Mouse (Mus musculus) hindbrain, embryonic 15.5 days (tissue): ENCODE data around the gene Slc13a2. TPM values are rescaled to one million over a fixed set of nuclear protein-coding genes. Genes with fewer than 3 reads are reported as not detected.

Experiments
- ATAC-seq: fragments of 200-750 bp; cut with Nextera tagmentation; 2 replicates; pipeline ENCODE4 v1.8.0; 2017; ENCODE audit warnings: low read depth, moderate number of reproducible peaks, moderate TSS enrichment; ENCODE audit not compliant: low FRiP score
- H3K27ac ChIP-seq: fragments of 300-500 bp; sonication (generic); replicated peaks from 2 replicates; pipeline ENCODE4 v1.5.1; 2015; ENCODE audit warnings: mild to moderate bottlenecking, inconsistent platforms
- H3K27me3 ChIP-seq: fragments of 300-500 bp; sonication (generic); 2 replicates; pipeline ENCODE4 v1.6.1; 2015; ENCODE audit warnings: control low read depth, inconsistent platforms
- H3K36me3 ChIP-seq: fragments of 300-500 bp; sonication (generic); 2 replicates; pipeline ENCODE4 v1.6.1; 2015; ENCODE audit warnings: control low read depth, inconsistent platforms
- H3K4me1 ChIP-seq: fragments of 300-500 bp; sonication (generic); replicated peaks from 2 replicates; pipeline ENCODE4 v1.6.1; 2015; ENCODE audit warnings: control low read depth, inconsistent platforms
- H3K4me2 ChIP-seq: fragments of 300-500 bp; sonication (generic); 2 replicates; pipeline ENCODE4 v1.6.1; 2015; ENCODE audit warnings: moderate library complexity, mild to moderate bottlenecking, inconsistent platforms
- H3K4me3 ChIP-seq: fragments of 300-500 bp; sonication (generic); 2 replicates; pipeline ENCODE4 v1.5.1; 2015; ENCODE audit warnings: mild to moderate bottlenecking, inconsistent platforms
- H3K9ac ChIP-seq: fragments of 300-500 bp; sonication (generic); 2 replicates; pipeline ENCODE4 v1.6.1; 2015; ENCODE audit warnings: inconsistent platforms
- H3K9me3 ChIP-seq: fragments of 300-500 bp; sonication (generic); 2 replicates; pipeline ENCODE4 v1.6.1; 2016; ENCODE audit warnings: control low read depth, inconsistent platforms
- WGBS: fragments of 180-500 bp; shearing (Covaris S2); methylation state at CpG from one replicate; pipeline ENCODE4 v1.1.7; 2015; 5-methylcytosine and 5-hydroxymethylcytosine counted together
- polyA plus RNA-seq: library from polyadenylated mRNA; unstranded; fragments of >200 nt; fragmentation: Nextera tagmentation; extraction: Ambion mirVana; gene quantifications from 2 replicates; pipeline ENCODE4 v1.2.1, GENCODE M21; 2015

Gene Slc13a2
- polyA plus RNA-seq, 1 experiment from 2014 or later, result not detected

- no peaks in the 10 kb centered on the region; the same call in 1 of the 2 replicates for H3K4me1 ChIP-seq
- H3K4me3 ChIP-seq, result no peak overlapping the region
- H3K27me3 ChIP-seq, result no peaks in the 10 kb centered on the region
- H3K27ac ChIP-seq, result no peak overlapping the region
- H3K9me3 ChIP-seq, result no peaks in the 10 kb centered on the region
- H3K4me2 ChIP-seq, result no peak overlapping the region
- H3K9ac ChIP-seq, result no peak overlapping the region
- no peak for ATAC-seq
- no peaks in the 10 kb centered on the region for H3K36me3 ChIP-seq
- 17% methylated on average over 22 of the region's 22 CpGs for WGBS
Measured at GRCm38 (mm10) chr11:78358330-78359007, 63.5 kb downstream of the Slc13a2 start.

GRCm38 (mm10) chr11:78355471-78356238, 66.4 kb downstream of the Slc13a2 start:
- Histone ChIP-seq H3K27me3 (no peaks in the 10 kb centered on the region), H3K4me2 (no peak overlapping the region), H3K27ac (no peak overlapping the region), H3K4me1 (no peaks in the 10 kb centered on the region; the same call in 1 of the 2 replicates), H3K36me3 (no peaks in the 10 kb centered on the region), H3K4me3 (no peak overlapping the region), H3K9me3 (no peaks in the 10 kb centered on the region), H3K9ac (no peak overlapping the region)
- 32% methylated on average over 4 of the region's 4 CpGs for WGBS
- ATAC-seq, result no peak

DNA sequence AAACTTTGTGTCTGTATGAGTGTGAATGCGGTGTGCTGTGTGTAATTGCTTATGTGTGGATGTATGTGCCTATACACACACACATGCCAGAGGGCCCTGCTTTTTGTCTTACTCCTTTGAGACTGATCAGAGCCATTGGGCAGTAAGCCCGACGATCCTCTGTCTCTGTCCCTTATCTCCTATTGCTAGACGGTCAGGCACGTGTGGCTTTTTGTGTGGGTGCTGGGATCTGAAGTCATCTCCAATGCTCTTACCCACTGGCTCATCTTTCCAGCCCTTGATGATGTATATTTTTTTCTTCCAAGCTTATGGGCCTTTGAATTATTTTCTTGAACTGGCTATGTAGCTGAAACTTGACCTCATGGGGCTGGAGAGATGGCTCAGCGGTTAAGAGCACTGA, 67.1 kb downstream of the Slc13a2 start:
- Histone ChIP-seq H3K27me3 (no peaks in the 10 kb centered on the region), H3K27ac (no peak overlapping the region), H3K9me3 (no peaks in the 10 kb centered on the region), H3K4me3 (no peak overlapping the region), H3K36me3 (no peaks in the 10 kb centered on the region), H3K4me1 (no peaks in the 10 kb centered on the region; the same call in 1 of the 2 replicates), H3K9ac (no peak overlapping the region), H3K4me2 (no peak overlapping the region)
- no peak for ATAC-seq
- 92% methylated on average over 6 of the region's 6 CpGs for WGBS

GRCm38 (mm10) chr11:78353081-78353480, 68.9 kb downstream of the Slc13a2 start:
- WGBS, result 88% methylated on average over 1 of the region's 1 CpGs
- Histone ChIP-seq H3K4me3 (no peak overlapping the region), H3K27me3 (no peaks in the 10 kb centered on the region), H3K4me1 (no peaks in the 10 kb centered on the region; the same call in 1 of the 2 replicates), H3K4me2 (no peak overlapping the region), H3K9me3 (no peaks in the 10 kb centered on the region), H3K27ac (no peak overlapping the region), H3K36me3 (peaks cover 9% of the 10 kb centered on the region), H3K9ac (no peak overlapping the region)
- no peak for ATAC-seq

DNA sequence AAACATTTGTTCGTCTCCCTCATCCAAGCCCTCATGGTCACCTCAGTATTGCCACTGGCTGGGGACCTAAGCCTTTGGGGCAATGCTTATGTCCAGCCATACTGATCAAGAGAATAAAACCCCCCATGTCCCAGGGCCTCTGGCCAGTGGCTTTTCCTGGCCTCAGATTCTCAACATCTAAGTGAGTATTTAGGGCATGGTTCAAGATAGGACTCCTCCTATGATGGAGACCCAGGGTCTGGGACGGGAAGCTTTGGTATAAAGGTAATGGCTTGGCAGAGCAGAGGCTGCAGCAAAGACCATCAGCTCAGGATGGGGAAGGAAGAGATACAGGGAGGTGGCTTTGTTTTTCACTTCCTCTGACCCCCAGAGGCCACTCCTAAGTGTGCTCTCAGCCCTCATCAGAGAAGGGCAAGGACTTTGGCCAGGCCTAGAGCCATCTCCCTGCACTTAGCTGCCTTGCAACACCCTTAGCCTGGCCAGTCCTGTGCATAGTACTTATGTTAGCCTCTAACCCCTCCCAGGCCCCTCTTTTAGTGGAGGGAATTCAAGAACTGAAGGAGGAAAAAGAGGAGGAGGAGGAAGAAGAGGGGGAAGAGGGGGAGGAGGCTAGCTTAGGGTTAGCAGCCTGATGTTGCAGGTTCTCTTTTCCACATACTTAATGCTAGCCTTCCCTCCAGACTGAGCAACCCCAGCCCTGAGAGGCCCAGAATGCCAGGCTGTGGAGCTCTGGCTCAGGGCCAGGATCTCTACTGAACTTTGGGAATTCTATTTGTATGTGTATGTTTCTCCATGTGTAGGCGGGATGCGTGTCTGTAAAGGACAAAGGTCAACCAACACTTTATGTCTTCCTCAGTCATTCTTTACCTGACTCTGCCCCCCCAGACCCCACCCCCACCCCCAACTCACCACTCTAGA, 72.3 kb downstream of the Slc13a2 start:
- Histone ChIP-seq H3K36me3 (peaks cover 9% of the 10 kb centered on the region), H3K9ac (no peak overlapping the region), H3K4me3 (no peak overlapping the region), H3K27ac (no peak overlapping the region), H3K9me3 (no peaks in the 10 kb centered on the region), H3K27me3 (no peaks in the 10 kb centered on the region), H3K4me2 (no peak overlapping the region), H3K4me1 (peaks cover 26% of the 10 kb centered on the region)
- no peak for ATAC-seq
- WGBS, result 82% methylated on average over 4 of the region's 4 CpGs

DNA sequence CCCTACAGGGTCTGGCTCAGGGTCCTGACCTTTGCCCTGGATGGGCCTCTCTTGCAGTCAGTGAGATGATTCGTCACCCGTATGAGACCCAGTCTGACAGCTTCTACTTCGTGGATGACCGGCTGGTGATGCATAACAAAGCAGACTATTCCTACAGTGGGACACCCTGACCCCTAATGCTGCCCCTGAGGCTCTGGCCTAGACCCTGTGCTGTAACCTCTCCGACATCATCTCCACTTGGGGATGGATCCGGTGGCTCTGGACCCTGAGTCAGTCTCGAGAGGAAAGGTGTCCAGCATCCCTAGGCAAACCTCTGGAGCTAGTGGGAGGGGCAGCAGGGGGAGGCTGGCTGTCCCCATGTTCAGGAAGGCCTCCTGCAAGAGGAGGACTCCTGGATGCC, 73.5 kb downstream of the Slc13a2 start:
- peaks cover 35% of the 10 kb centered on the region for H3K4me1 ChIP-seq
- no peak overlapping the region for H3K9ac ChIP-seq
- H3K4me3 ChIP-seq, result no peak overlapping the region
- no peaks in the 10 kb centered on the region for H3K9me3 ChIP-seq
- H3K27me3 ChIP-seq, result no peaks in the 10 kb centered on the region
- 37% methylated on average over 7 of the region's 7 CpGs for WGBS
- no peak for ATAC-seq
- peaks cover 9% of the 10 kb centered on the region for H3K36me3 ChIP-seq
- no peak overlapping the region for H3K27ac ChIP-seq
- H3K4me2 ChIP-seq, result no peak overlapping the region

GRCm38 (mm10) chr11:78347908-78348307, 74.1 kb downstream of the Slc13a2 start:
- no peak overlapping the region for H3K4me2 ChIP-seq
- H3K36me3 ChIP-seq, result peaks cover 9% of the 10 kb centered on the region
- H3K4me1 ChIP-seq, result peaks cover 38% of the 10 kb centered on the region
- no peak for ATAC-seq
- H3K27me3 ChIP-seq, result no peaks in the 10 kb centered on the region
- WGBS, result 78% methylated on average over 9 of the region's 9 CpGs
- H3K27ac ChIP-seq, result no peak overlapping the region
- H3K9me3 ChIP-seq, result no peaks in the 10 kb centered on the region
- H3K4me3 ChIP-seq, result no peak overlapping the region
- no peak overlapping the region for H3K9ac ChIP-seq

Other genes starting within 250 kb of the Slc13a2 start
- gene Nek8, start 245.5 kb downstream of the Slc13a2 start, polyA plus RNA-seq, result 7.5 and 8.5 TPM in 2 replicates
- gene Tlcd1, start 245.5 kb downstream of the Slc13a2 start, polyA plus RNA-seq, result 12.8 and 13.2 TPM in 2 replicates
- gene Rpl23a, start 238.6 kb downstream of the Slc13a2 start, polyA plus RNA-seq, result 743 and 824 TPM in 2 replicates
- gene Rab34, start 233.8 kb downstream of the Slc13a2 start, polyA plus RNA-seq, result 58.0 and 65.7 TPM in 2 replicates
- gene Proca1, start 228.8 kb downstream of the Slc13a2 start, polyA plus RNA-seq, result 3.1 and 3.2 TPM in 2 replicates
- 91.6 and 92.1 TPM in 2 replicates for gene Sdf2, start 176.5 kb downstream of the Slc13a2 start, polyA plus RNA-seq
- gene Supt6, start 176.2 kb downstream of the Slc13a2 start, polyA plus RNA-seq, result 24.8 and 27.4 TPM in 2 replicates
- gene 2610507B11Rik, start 160.5 kb downstream of the Slc13a2 start, polyA plus RNA-seq, result 50.9 and 65.0 TPM in 2 replicates
- 0.26 and 0.32 TPM in 2 replicates for gene BC030499, start 131.4 kb downstream of the Slc13a2 start, polyA plus RNA-seq
- gene Spag5, start 120.7 kb downstream of the Slc13a2 start, polyA plus RNA-seq, result 9.7 and 14.0 TPM in 2 replicates
- 318 and 319 TPM in 2 replicates for gene Aldoc, start 99.2 kb downstream of the Slc13a2 start, polyA plus RNA-seq
- 84.6 and 92.9 TPM in 2 replicates for gene Pigs, start 93.8 kb downstream of the Slc13a2 start, polyA plus RNA-seq
- gene Unc119, start 78.7 kb downstream of the Slc13a2 start, polyA plus RNA-seq, result 88.3 and 94.3 TPM in 2 replicates
- gene Foxn1, start 35.7 kb downstream of the Slc13a2 start, polyA plus RNA-seq, result not detected in 2 replicates
- gene Slc46a1, start 43.5 kb upstream of the Slc13a2 start, polyA plus RNA-seq, result 26.0 and 28.4 TPM in 2 replicates
- 47.3 and 53.2 TPM in 2 replicates for gene Sarm1, start 75.5 kb upstream of the Slc13a2 start, polyA plus RNA-seq
- 157 and 165 TPM in 2 replicates for gene Vtn, start 76.9 kb upstream of the Slc13a2 start, polyA plus RNA-seq
- 0.12 and 0.14 TPM in 2 replicates for gene Sebox, start 81.2 kb upstream of the Slc13a2 start, polyA plus RNA-seq
- 88.0 and 91.8 TPM in 2 replicates for gene Tmem199, start 90.0 kb upstream of the Slc13a2 start, polyA plus RNA-seq
- 181 and 189 TPM in 2 replicates for gene Poldip2, start 90.0 kb upstream of the Slc13a2 start, polyA plus RNA-seq
- gene Tnfaip1, start 114.1 kb upstream of the Slc13a2 start, polyA plus RNA-seq, result 63.0 and 64.6 TPM in 2 replicates
- gene Ift20, start 114.1 kb upstream of the Slc13a2 start, polyA plus RNA-seq, result 121 and 125 TPM in 2 replicates
- gene Tmem97, start 128.6 kb upstream of the Slc13a2 start, polyA plus RNA-seq, result 44.5 and 45.7 TPM in 2 replicates